Mouse (Mus musculus): Measurements from ENCODE around the gene Wfdc21.

The Wfdc21 gene

DNA sequence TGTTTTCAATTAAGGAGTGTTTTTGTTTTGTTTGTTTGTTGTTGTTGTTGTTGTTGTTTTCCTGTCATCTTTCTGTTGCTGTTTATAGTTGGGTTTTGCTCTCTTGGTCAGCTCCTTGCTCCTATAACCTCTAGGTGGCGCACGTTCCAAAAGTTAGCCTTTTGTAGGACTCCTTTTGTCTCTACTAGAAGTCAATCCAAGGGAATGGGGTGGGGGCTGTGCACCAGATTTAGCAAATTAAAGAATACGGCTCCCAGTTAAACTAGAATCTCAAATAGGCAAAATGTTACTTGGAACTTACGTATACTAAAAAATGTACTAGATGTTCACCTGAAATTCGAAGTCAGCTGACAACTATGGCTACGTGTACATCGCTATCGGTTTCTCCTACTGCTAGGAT is 55.4 kb downstream of the Wfdc21 start:
- no peak for ATAC-seq (ENCODE audit: low TSS enrichment)
